Mouse (Mus musculus): ENCODE measurements around the gene Nupl1.

DNA sequence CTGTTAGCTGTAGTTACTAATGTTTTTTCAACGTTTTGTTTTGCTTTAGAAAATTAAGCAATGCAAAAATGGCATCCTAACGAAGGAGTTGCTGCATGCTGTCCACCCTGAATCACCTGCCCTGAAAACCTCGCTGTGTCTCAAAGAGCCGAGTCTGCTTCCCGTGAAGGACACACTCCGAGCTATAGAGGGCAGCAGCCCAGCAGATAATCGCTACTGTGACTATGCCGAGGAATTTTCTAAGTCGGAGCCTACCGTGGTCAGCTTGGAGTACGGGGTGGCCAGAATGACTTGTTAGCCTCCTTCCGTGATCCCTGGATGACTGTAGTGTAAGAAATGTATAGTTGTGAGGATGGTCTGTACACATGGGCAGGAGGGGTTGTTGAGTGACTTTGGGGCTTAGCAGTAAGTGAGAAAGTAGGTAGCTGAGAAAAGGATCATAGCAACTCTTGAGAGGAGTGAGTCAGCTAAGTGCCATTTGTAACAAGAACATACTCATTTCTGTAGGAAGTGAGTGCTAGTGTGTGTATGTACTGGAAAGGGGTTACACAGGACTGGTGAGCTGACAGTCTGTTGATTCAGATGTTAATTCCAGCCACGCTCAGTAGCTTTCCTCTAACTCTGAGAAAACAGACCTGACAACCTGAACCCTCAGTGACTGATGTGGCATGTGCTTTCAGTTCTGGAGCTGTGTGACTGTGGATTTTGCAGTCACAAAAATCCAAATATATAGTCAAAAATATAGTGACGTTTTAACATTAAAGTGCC is 49.2 kb upstream of the Nupl1 start:
- no peak for TF ChIP-seq EP300 (IDR thresholded peaks at IDR 0.05; ENCODE audit: low read depth)
- TF ChIP-seq CTCF (IDR thresholded peaks at IDR 0.05; ENCODE audit: low read depth) = no peak

Data from liver, embryonic 14.5 days (tissue).